Mouse (Mus musculus) liver, postnatal 0 days (tissue): Measurements from ENCODE around the gene Vwf. TPM values are rescaled to one million over a fixed set of nuclear protein-coding genes. Genes with fewer than 3 reads are reported as not detected.

Experiments used
- ATAC-seq: fragments of 200-750 bp; cut with Nextera tagmentation; 2 replicates; pipeline ENCODE4 v1.8.0; 2017; ENCODE audit warnings: mild to moderate bottlenecking, moderate library complexity
- DNase-seq: peaks from one replicate; pipeline ENCODE4 v3.0.0-alpha.2; 2016
- H3K27ac ChIP-seq: fragments of 300-500 bp; sonication (generic); 2 replicates; pipeline ENCODE4 v1.5.1; 2014; ENCODE audit warnings: antibody characterized with exemption, moderate library complexity, mild to moderate bottlenecking, low read depth
- H3K27me3 ChIP-seq: fragments of 300-500 bp; sonication (generic); 2 replicates; pipeline ENCODE4 v1.6.1; 2014; ENCODE audit warnings: low read length, control low read depth, mixed read lengths; ENCODE audit not compliant: insufficient read depth
- H3K36me3 ChIP-seq: fragments of 300-500 bp; sonication (generic); replicated peaks from 2 replicates; pipeline ENCODE4 v1.6.1; 2014; ENCODE audit warnings: mild to moderate bottlenecking, control low read depth, low read length, moderate library complexity, mixed read lengths; ENCODE audit not compliant: insufficient read depth
- H3K4me1 ChIP-seq: fragments of 300-500 bp; sonication (generic); 2 replicates; pipeline ENCODE4 v1.6.1; 2014; ENCODE audit warnings: antibody characterized with exemption, mild to moderate bottlenecking, control low read depth; ENCODE audit not compliant: insufficient read depth
- H3K4me2 ChIP-seq: fragments of 300-500 bp; sonication (generic); 2 replicates; pipeline ENCODE4 v1.6.1; 2014; ENCODE audit warnings: low read depth, mild to moderate bottlenecking, low read length, moderate library complexity, mixed read lengths
- H3K4me3 ChIP-seq: fragments of 300-500 bp; sonication (generic); 2 replicates; pipeline ENCODE4 v1.5.1; 2014; ENCODE audit warnings: low read depth, low read length
- H3K9ac ChIP-seq: fragments of 300-500 bp; sonication (generic); replicated peaks from 2 replicates; pipeline ENCODE4 v1.6.1; 2014; ENCODE audit warnings: mild to moderate bottlenecking, moderate library complexity
- H3K9me3 ChIP-seq: fragments of 300-500 bp; sonication (generic); 2 replicates; pipeline ENCODE4 v1.6.1; 2016; ENCODE audit warnings: mild to moderate bottlenecking, control low read depth, low read length, mixed read lengths
- CTCF ChIP-seq: sonication (generic); IDR thresholded peaks from 2 replicates; pipeline ENCODE4 v1.5.1; 2016; ENCODE audit warnings: antibody characterized with exemption, low read depth
- EP300 ChIP-seq: IDR thresholded peaks from 2 replicates; pipeline ENCODE4 v1.6.1; 2016; ENCODE audit warnings: antibody characterized with exemption, low read depth, mild to moderate bottlenecking
- WGBS: fragments of 180-500 bp; shearing (Covaris S2); extraction: QIAGEN DNeasy Blood & Tissue Kit; methylation state at CpG from one replicate; pipeline ENCODE4 v1.1.7; 2014; ENCODE audit not compliant: insufficient replicate concordance; 5-methylcytosine and 5-hydroxymethylcytosine counted together
- polyA plus RNA-seq: library from polyadenylated mRNA; unstranded; fragments of >200 nt; fragmentation: Nextera tagmentation; extraction: Ambion mirVana; gene quantifications from 2 replicates; pipeline ENCODE4 v1.2.1, GENCODE M21; 2015

The Vwf gene
- polyA plus RNA-seq, 1 experiment from 2014 or later, result 14.8 TPM

DNA sequence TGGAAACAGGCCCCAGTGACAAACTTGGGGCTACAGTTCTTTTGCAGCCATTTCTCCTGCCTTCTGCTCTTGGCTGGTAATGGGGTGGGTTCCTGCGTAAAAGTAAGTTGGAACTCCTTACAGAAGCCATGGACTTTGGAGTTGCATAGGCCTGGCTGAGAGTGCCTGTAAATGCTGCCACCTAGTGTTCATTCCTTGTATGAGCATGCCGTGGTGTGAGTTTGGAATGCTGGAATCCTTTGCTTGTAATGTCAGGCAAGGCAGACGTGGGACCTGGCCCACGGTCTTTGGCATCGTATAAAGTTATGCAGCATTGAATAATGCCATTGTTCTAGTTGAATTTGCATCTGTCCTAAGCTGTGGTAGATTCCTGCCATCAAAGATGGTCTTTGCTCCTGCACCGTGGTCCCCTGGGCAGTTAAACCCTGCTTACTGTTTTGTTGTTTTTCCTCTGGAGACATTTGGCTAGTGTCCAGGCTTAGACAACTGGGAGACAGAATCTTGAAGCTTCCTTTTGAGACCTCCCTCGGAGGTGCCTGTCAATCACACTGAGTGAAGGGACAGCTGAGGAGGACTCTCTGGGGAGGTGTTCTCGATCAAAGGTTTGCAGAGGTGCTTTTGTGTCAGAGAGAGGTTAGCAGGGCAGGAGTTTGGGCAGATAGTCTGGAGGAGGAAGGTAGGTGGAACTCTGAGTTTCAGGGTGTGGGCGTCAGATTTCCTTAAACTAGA, 58.1 kb downstream of the Vwf start:
- Histone ChIP-seq H3K27me3 (no peaks in the 10 kb centered on the region), H3K27ac (no peak overlapping the region), H3K9me3 (no peaks in the 10 kb centered on the region), H3K9ac (no peak overlapping the region), H3K36me3 (no peaks in the 10 kb centered on the region), H3K4me1 (peaks cover 10% of the 10 kb centered on the region), H3K4me3 (no peak overlapping the region), H3K4me2 (no peak overlapping the region)
- no peak for TF ChIP-seq EP300
- TF ChIP-seq CTCF, result peak; percentile 97
- 0 out of 2 replicates have a peak, but pooled peaks have one; percentile 24 for ATAC-seq
- 28% methylated on average over 9 of the region's 9 CpGs for WGBS
- peak; percentile 73 for DNase-seq

DNA sequence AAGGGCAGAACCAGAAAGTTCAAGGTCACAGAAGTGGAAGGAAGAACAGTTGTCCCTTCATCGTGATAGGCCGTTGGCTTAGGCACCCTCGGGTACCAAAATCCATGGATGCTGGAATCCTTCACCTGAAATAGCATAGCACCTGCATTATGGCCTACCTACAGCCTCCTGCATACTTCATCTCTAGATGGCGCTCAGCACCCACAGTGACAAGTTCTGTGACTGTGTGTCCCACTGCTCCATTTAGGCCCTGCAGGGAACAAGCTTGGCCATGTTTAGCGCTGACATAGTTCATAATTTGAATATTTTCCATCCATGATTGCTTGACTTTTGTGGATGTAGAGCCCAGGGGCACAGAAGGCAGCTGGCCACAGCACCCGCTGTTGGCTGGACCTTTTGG, 62.5 kb downstream of the Vwf start:
- WGBS, result 67% methylated on average over 6 of the region's 6 CpGs
- H3K9ac ChIP-seq, result no peak overlapping the region
- no peaks in the 10 kb centered on the region for H3K36me3 ChIP-seq
- H3K4me1 ChIP-seq, result peaks cover 4% of the 10 kb centered on the region
- H3K4me2 ChIP-seq, result no peak overlapping the region
- no peaks in the 10 kb centered on the region for H3K9me3 ChIP-seq
- no peak overlapping the region for H3K27ac ChIP-seq
- no peak for ATAC-seq
- no peaks in the 10 kb centered on the region for H3K27me3 ChIP-seq
- TF ChIP-seq CTCF (peak; percentile 40), EP300 (no peak)
- no peak overlapping the region for H3K4me3 ChIP-seq
- no peak for DNase-seq

DNA sequence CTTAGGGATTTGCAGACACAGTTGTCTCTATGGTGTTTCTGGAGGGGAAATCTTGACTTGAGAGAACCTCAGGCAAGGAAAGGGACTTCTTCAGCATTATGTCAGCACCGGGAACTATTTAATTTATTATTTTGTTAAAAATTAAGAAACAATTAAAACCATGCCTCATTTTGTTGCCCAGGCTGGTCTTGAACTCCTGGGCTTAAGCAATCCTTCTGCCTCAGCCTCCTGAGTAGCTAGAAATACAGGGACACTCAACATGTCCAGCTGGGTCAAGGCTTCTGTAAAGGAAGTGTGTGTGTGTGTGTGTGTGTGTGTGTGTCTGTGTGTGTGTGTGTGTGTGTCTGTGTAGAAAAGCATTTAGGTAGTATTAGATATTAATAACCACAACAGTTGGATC, 71.3 kb downstream of the Vwf start:
- WGBS, result 68% methylated on average over 1 of the region's 1 CpGs

DNA sequence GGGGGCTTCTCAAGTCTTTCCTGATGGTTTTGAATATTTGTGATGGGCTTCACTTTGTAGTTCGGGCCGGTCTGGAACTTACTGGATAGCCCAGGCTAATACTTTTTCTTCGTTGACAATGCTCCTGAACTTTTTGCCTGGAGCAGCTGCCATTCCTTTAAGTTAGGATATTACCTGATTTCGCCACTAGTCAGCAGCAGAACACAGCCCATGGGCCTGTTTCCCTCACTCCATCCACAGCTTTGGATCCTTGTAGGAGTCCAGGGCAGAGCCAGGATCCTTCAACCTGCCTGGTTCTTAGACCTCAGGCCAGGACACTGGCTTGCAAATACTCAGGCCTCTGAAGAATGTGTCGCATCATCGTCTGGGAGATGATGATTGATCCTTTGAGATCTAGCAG, 74.2 kb downstream of the Vwf start:
- ATAC-seq, result no peak
- H3K36me3 ChIP-seq, result no peaks in the 10 kb centered on the region
- H3K27me3 ChIP-seq, result no peaks in the 10 kb centered on the region
- TF ChIP-seq EP300 (no peak), CTCF (peak; percentile 58)
- H3K4me2 ChIP-seq, result no peak overlapping the region
- no peaks in the 10 kb centered on the region for H3K9me3 ChIP-seq
- no peaks in the 10 kb centered on the region for H3K4me1 ChIP-seq
- no peak overlapping the region for H3K4me3 ChIP-seq
- no peak for DNase-seq
- H3K9ac ChIP-seq, result no peak overlapping the region
- H3K27ac ChIP-seq, result no peak overlapping the region
- 59% methylated on average over 6 of the region's 6 CpGs for WGBS

More for the DNA sequence above, 71.3 kb downstream of the Vwf start:
- Histone ChIP-seq H3K9ac (no peak overlapping the region), H3K4me2 (no peak overlapping the region), H3K36me3 (no peaks in the 10 kb centered on the region), H3K4me1 (no peaks in the 10 kb centered on the region), H3K9me3 (no peaks in the 10 kb centered on the region), H3K27me3 (no peaks in the 10 kb centered on the region), H3K4me3 (no peak overlapping the region), H3K27ac (no peak overlapping the region)
- TF ChIP-seq CTCF, result no peak
- TF ChIP-seq EP300, result no peak
- ATAC-seq, result no peak
- no peak for DNase-seq

DNA sequence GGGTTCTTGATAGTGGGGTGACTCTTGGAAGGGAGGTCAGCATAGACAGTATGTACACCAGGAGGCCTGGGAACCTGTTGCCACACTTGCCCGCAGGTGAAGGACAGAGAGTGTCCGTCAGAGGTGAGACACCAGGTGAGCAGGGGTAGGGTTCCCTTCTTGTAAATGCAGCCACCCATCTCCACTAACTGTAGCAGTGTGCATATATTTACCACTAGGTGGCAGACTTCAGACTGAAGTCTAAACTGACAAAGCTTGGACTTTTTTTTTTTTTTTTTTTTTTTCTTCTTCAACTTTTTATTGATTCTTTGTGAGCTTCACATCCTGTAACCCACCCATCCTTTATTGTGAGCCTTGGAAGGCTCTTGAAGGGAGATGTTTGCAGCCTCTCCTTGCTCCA, 75.9 kb downstream of the Vwf start:
- no peak for ATAC-seq
- TF ChIP-seq EP300, result no peak
- peak; percentile 64 for TF ChIP-seq CTCF
- 38% methylated on average over 2 of the region's 2 CpGs for WGBS

GRCm38 (mm10) chr6:125640486-125640885, 93.9 kb downstream of the Vwf start:
- Histone ChIP-seq H3K36me3 (no peaks in the 10 kb centered on the region), H3K9ac (no peak overlapping the region), H3K4me1 (no peaks in the 10 kb centered on the region), H3K4me3 (no peak overlapping the region), H3K4me2 (no peak overlapping the region), H3K27me3 (no peaks in the 10 kb centered on the region), H3K9me3 (no peaks in the 10 kb centered on the region), H3K27ac (no peak overlapping the region)
- TF ChIP-seq CTCF (no peak), EP300 (no peak)
- no peak for DNase-seq
- ATAC-seq, result no peak
- 20% methylated on average over 4 of the region's 4 CpGs for WGBS

More for the DNA sequence above, 75.9 kb downstream of the Vwf start:
- Histone ChIP-seq H3K4me2 (no peak overlapping the region), H3K36me3 (no peaks in the 10 kb centered on the region), H3K27ac (no peak overlapping the region), H3K4me1 (no peaks in the 10 kb centered on the region), H3K4me3 (no peak overlapping the region), H3K9ac (no peak overlapping the region), H3K27me3 (no peaks in the 10 kb centered on the region), H3K9me3 (no peaks in the 10 kb centered on the region)
- DNase-seq, result no peak

- no peaks in the 10 kb centered on the region for H3K36me3 ChIP-seq
- DNase-seq, result no peak
- H3K4me2 ChIP-seq, result no peak overlapping the region
- ATAC-seq, result no peak
- no peaks in the 10 kb centered on the region for H3K4me1 ChIP-seq
- no peak overlapping the region for H3K9ac ChIP-seq
- TF ChIP-seq CTCF, result no peak
- TF ChIP-seq EP300, result no peak
- H3K9me3 ChIP-seq, result no peaks in the 10 kb centered on the region
- 81% methylated on average over 8 of the region's 8 CpGs for WGBS
- H3K27ac ChIP-seq, result no peak overlapping the region
- no peak overlapping the region for H3K4me3 ChIP-seq
- H3K27me3 ChIP-seq, result no peaks in the 10 kb centered on the region
Measured at GRCm38 (mm10) chr6:125641146-125641545, 94.6 kb downstream of the Vwf start.
